Mouse (Mus musculus) lung, embryonic 15.5 days (tissue): ENCODE results near the gene Psmb8. TPM values are rescaled to one million over a fixed set of nuclear protein-coding genes. Genes with fewer than 3 reads are reported as not detected.

Source experiments
- ATAC-seq: fragments of 200-750 bp; cut with Nextera tagmentation; 2 replicates; pipeline ENCODE4 v1.8.0; 2017; ENCODE audit warnings: moderate number of reproducible peaks, borderline replicate concordance; ENCODE audit not compliant: low FRiP score, low TSS enrichment; ENCODE audit errors: extremely low read depth
- H3K27ac ChIP-seq: fragments of 300-500 bp; sonication (generic); 2 replicates; pipeline ENCODE4 v1.5.1; 2015; ENCODE audit warnings: moderate library complexity, mild to moderate bottlenecking, inconsistent platforms
- H3K27me3 ChIP-seq: fragments of 300-500 bp; sonication (generic); 2 replicates; pipeline ENCODE4 v1.6.1; 2015; ENCODE audit warnings: inconsistent platforms
- H3K36me3 ChIP-seq: fragments of 300-500 bp; sonication (generic); 2 replicates; pipeline ENCODE4 v1.6.1; 2015; ENCODE audit warnings: inconsistent platforms
- H3K4me1 ChIP-seq: fragments of 300-500 bp; sonication (generic); 2 replicates; pipeline ENCODE4 v1.6.1; 2015; ENCODE audit warnings: inconsistent platforms
- H3K4me2 ChIP-seq: fragments of 300-500 bp; sonication (generic); 2 replicates; pipeline ENCODE4 v1.6.1; 2015; ENCODE audit warnings: inconsistent platforms, mild to moderate bottlenecking, moderate library complexity
- H3K4me3 ChIP-seq: fragments of 300-500 bp; sonication (generic); 2 replicates; pipeline ENCODE4 v1.5.1; 2015; ENCODE audit warnings: mild to moderate bottlenecking, inconsistent platforms
- H3K9ac ChIP-seq: fragments of 300-500 bp; sonication (generic); 2 replicates; pipeline ENCODE4 v1.6.1; 2015; ENCODE audit warnings: inconsistent platforms
- H3K9me3 ChIP-seq: fragments of 300-500 bp; sonication (generic); 2 replicates; pipeline ENCODE4 v1.6.1; 2016; ENCODE audit warnings: inconsistent platforms
- WGBS: fragments of 180-500 bp; shearing (Covaris S2); methylation state at CpG from one replicate; pipeline ENCODE4 v1.1.7; 2015; 5-methylcytosine and 5-hydroxymethylcytosine counted together
- polyA plus RNA-seq: library from polyadenylated mRNA; unstranded; fragments of >200 nt; fragmentation: Nextera tagmentation; extraction: Ambion mirVana; gene quantifications from 2 replicates; pipeline ENCODE4 v1.2.1, GENCODE M21; 2015

Psmb8 gene
- 17.1 and 29.7 TPM in 2 replicates for polyA plus RNA-seq

DNA sequence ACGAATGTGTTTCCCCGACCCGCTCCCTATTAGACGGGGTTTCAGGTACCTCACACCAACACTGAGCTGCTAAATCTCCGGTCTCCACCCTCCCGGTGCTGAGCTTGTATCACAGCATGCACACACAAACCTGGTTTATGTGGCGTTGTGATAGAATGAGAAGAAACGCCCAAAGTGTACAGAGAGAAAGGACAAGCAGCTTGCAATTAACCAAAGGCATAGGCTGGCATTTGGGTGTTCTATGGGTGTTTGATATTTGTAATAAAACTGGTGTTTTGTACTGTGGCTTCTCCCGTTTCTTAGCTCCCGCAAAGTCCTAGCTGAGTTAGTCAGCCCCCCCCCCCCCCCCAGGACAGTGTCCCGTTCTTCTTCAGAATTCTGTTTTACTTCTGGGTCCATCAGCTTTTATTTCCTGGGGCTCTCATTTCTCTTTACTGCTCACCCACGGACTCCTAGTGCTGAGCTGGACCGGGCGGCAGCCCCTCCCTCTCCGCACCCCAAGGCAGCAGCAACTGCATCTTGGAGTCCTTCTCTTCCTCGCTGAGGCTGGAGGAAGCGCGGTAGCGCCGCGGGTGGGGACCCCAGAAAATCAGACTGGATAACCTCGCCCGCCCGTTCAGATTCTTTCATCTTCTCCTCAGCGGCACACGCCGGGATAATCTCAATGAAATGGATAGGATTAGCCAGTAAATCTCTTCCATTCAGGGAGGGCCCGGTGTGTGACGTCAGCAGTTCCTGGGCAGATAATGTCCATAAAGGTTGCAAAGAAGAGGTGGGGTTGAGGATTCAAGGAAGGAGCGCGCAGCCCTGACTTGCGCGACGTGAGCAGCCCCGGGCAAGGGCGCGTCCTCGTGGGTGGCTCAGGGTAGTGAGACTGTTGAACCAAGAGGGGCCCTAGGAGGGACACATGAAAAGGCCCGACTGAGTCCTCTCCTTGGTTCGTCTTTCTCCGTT, at the start of gene Psmb8:
Gene Psmb8 (plus strand): TSS at position 781 of the 954 bp plus-strand sequence.
- peak; percentile 78 for ATAC-seq
- no peak within 1 kb of the TSS for H3K27ac ChIP-seq
- H3K4me1 ChIP-seq = peaks cover 5% of the 10 kb centered on the region; the same call in 1 of the 2 replicates
- WGBS = 5% methylated on average over 40 of the region's 41 CpGs
- H3K4me2 ChIP-seq = peak within 1 kb of the TSS; percentile 73
- peak within 1 kb of the TSS; percentile 45 for H3K9ac ChIP-seq
- no peaks in the 10 kb centered on the region for H3K9me3 ChIP-seq
- peaks cover 65% of the 10 kb centered on the region for H3K27me3 ChIP-seq
- H3K36me3 ChIP-seq = no peaks in the 10 kb centered on the region
- peak within 1 kb of the TSS; percentile 51 for H3K4me3 ChIP-seq

DNA sequence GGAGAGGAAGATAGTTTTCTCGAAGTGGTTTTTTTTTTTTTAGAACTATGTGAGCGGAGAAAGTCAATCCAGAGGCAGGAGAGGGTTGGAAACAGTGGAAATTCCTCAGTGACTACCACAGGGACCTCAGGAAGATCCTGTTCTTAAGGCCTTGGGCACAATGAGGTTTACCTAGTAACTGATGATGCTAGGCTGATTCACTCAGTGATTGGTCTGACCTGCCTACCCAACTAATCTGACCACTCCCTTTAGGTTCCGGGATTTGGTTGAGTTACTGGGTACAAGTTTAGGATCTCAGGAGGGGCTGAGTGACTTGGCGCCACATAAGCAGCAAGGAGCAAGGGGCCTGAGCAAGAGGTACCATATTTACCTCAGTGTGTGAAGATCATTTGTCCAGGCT, 44.6 kb upstream of the Psmb8 start, which contains the start of gene H2-DMb1:
Gene H2-DMb1 (plus strand): TSS at position 150 of the 400 bp plus-strand sequence.
- Histone ChIP-seq H3K27ac (no peak within 1 kb of the TSS), H3K27me3 (no peaks in the 10 kb centered on the region), H3K4me3 (no peak within 1 kb of the TSS), H3K4me1 (no peaks in the 10 kb centered on the region), H3K9ac (no peak within 1 kb of the TSS), H3K36me3 (no peaks in the 10 kb centered on the region), H3K4me2 (no peak within 1 kb of the TSS), H3K9me3 (no peaks in the 10 kb centered on the region)
- ATAC-seq = 0 out of 2 replicates have a peak, but pooled peaks have one; percentile 35
- WGBS = 47% methylated on average over 4 of the region's 4 CpGs

DNA sequence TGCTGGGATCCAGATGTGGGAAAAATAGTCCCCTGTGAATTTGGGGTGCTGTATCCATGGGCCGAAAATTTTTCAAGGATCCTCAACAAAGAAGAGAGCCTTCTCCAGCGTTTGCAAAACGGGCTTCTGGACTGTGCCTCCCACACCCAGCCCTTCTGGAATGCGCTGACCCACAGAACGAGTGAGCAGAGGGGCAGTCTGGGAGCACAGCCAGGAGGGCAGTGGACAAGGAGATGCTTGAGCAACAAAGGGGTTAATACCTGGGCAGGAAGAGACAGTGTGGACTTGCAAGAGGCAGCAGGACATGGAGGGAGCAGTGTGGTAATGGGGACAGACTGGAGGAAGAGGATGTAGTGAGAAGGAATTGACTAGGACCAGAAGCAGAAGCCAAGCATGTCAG, 42.0 kb upstream of the Psmb8 start:
- WGBS = 32% methylated on average over 5 of the region's 5 CpGs

DNA sequence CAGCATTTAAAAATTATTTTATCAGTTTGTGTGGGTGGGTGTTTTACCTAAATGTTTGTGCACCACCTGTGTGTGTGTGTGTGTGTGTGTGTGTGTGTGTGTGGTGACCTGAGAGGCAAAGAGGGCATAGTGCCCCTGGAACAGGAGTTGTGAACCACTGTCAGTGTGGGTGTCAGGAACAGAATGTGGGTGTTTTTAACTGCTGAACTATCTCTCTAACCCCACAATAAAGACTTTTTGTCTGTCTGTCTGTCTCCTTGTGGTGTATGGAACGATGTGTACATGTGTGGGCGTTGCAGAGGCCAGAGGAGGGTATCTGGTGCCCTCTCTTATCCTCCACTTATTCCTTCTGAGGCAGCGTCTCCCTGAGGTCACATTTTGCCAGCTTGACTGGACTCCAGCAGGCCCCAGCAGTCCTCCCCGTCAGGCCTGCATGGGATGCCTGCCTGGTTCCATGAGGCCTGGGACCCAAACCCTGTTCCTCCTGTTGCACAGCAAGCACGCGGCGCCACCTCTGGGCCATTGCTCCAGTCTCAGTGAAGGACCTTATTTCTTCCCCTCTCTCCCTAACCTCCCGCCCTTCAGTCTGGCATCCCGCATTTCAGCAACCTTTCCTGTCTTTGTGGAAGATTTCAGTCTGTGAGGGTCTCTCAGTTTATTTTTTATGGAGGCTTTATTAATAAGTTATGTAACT, 33.2 kb upstream of the Psmb8 start:
- Histone ChIP-seq H3K9me3 (no peaks in the 10 kb centered on the region), H3K36me3 (no peaks in the 10 kb centered on the region), H3K4me3 (no peak overlapping the region), H3K4me1 (no peaks in the 10 kb centered on the region), H3K9ac (no peak overlapping the region), H3K27ac (no peak overlapping the region), H3K4me2 (no peak overlapping the region), H3K27me3 (no peaks in the 10 kb centered on the region)
- no peak for ATAC-seq
- WGBS = 35% methylated on average over 9 of the region's 9 CpGs

More for the DNA sequence above, 42.0 kb upstream of the Psmb8 start:
- Histone ChIP-seq H3K4me2 (no peak overlapping the region), H3K9me3 (no peaks in the 10 kb centered on the region), H3K9ac (no peak overlapping the region), H3K27me3 (no peaks in the 10 kb centered on the region), H3K4me1 (no peaks in the 10 kb centered on the region), H3K4me3 (no peak overlapping the region), H3K36me3 (no peaks in the 10 kb centered on the region), H3K27ac (no peak overlapping the region)
- ATAC-seq = no peak

DNA sequence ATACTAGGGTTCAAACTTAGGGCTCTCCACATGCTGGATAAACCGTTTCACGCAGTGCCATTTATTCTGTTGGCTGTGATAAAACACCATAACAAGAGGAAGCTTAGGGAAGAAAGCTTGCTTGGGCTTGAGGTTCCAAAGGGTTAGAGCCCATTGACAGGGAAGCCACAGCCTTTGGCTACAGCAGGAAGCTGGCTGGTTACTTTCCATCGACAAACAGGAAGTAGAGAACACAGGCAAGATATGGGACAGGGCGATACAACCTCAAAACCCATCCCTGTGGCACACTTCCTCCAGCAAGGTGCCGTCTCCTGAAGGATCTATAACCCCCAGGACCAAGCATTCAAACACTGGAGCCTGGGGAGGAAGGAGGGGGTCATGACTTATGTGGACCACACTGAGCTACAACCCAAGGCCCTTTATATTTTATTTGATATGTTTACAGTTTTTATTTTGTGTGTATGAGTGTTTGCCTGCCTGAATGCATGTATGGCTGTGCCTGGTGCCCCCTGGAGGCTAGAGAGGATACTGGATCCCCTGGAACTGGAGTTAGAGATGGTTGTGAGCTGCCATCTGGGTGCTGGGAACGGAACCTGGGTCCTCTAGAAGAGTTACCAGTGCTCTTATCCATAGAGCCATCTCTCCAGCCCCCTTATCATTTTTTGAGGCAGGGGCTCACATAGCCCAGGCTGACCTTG, 32.3 kb upstream of the Psmb8 start:
- ATAC-seq = no peak
- 72% methylated on average over 6 of the region's 6 CpGs for WGBS
- no peak overlapping the region for H3K27ac ChIP-seq

DNA sequence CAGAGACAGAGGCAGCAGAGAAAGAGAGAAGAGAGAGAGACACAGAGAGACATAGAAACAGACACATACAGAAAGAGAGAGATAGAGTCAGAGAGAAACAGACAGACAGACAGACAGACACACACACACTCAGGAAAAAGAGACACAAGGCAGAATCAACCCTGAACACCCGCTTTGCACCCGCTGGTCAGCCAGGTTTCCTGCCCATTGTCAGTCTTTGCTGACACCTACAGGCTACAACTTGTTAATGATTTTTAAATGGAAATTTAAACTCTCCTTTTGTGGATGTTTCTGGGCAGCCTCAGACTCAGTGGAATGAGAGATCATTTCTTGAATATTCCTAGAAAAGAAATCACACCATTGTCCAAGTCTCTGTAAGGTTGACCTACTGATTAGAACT, 28.2 kb upstream of the Psmb8 start:
- Histone ChIP-seq H3K4me1 (no peaks in the 10 kb centered on the region), H3K9me3 (no peaks in the 10 kb centered on the region), H3K27ac (no peak overlapping the region), H3K27me3 (no peaks in the 10 kb centered on the region), H3K4me2 (no peak overlapping the region), H3K9ac (no peak overlapping the region), H3K4me3 (no peak overlapping the region), H3K36me3 (no peaks in the 10 kb centered on the region)
- no peak for ATAC-seq
- 1% methylated on average over 2 of the region's 2 CpGs for WGBS

More for the DNA sequence above, 32.3 kb upstream of the Psmb8 start:
- Histone ChIP-seq H3K27me3 (no peaks in the 10 kb centered on the region), H3K36me3 (no peaks in the 10 kb centered on the region), H3K4me1 (no peaks in the 10 kb centered on the region), H3K9me3 (no peaks in the 10 kb centered on the region), H3K4me2 (no peak overlapping the region), H3K9ac (no peak overlapping the region), H3K4me3 (no peak overlapping the region)

DNA sequence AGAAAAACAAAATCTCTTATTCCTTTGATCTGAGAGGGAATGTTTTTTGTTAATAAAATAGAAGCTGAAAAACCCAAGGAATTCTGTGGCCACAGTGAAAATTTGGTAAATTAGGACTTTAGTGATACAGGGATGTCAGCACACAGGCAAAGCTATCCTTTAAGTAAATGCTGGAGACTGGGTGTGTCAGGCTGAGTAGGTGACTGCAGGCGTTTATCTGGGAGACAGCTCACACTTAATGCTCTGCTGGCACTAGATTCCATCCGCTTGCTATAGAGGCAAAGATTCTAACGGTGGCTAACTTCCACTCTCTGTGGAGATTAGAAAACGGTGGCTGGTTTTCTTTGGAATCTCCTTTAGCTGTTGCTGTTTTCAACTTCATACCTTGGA, 27.0 kb upstream of the Psmb8 start:
- ATAC-seq = no peak
- H3K4me1 ChIP-seq = no peaks in the 10 kb centered on the region
- no peak overlapping the region for H3K9ac ChIP-seq
- no peak overlapping the region for H3K4me3 ChIP-seq
- H3K9me3 ChIP-seq = no peaks in the 10 kb centered on the region
- no peaks in the 10 kb centered on the region for H3K36me3 ChIP-seq
- H3K27me3 ChIP-seq = no peaks in the 10 kb centered on the region
- WGBS = 15% methylated on average over 4 of the region's 4 CpGs
- H3K27ac ChIP-seq = no peak overlapping the region
- no peak overlapping the region for H3K4me2 ChIP-seq

DNA sequence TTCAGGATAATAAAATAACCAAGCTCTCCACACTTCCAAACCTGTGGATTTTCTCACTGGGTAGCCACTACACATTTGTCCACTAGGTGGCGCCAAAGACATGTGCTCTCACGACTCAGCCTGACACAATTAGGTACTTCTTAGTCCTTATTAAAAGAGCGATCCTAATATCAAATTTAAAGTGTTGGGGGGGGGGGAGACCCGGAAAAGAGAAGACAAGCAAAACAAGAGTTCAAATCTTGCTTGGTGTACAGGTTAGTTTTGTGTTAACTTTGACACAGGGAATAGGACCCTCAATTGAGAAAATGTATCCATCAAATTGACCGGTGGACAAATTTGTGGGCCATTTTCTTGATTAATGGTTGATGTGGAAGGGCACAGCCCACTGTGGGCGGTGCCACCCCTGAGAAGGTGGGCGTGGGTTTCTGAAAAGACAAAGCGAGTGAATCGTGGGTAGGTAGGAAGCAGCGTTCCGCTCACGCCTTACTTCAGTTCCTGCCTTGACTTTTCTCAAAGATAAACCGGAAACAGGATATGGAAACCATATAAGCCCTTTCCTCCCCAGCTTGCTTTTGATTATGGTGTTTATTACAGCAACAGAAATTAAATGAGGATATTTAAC, 26.5 kb upstream of the Psmb8 start:
- H3K36me3 ChIP-seq = no peaks in the 10 kb centered on the region
- ATAC-seq = no peak
- peak overlapping the region; percentile 18; the same call in 1 of the 2 replicates for H3K4me2 ChIP-seq
- H3K27me3 ChIP-seq = no peaks in the 10 kb centered on the region
- no peak overlapping the region for H3K9ac ChIP-seq
- no peaks in the 10 kb centered on the region for H3K4me1 ChIP-seq
- no peak overlapping the region for H3K4me3 ChIP-seq
- WGBS = 38% methylated on average over 13 of the region's 13 CpGs
- H3K27ac ChIP-seq = no peak overlapping the region
- no peaks in the 10 kb centered on the region for H3K9me3 ChIP-seq

DNA sequence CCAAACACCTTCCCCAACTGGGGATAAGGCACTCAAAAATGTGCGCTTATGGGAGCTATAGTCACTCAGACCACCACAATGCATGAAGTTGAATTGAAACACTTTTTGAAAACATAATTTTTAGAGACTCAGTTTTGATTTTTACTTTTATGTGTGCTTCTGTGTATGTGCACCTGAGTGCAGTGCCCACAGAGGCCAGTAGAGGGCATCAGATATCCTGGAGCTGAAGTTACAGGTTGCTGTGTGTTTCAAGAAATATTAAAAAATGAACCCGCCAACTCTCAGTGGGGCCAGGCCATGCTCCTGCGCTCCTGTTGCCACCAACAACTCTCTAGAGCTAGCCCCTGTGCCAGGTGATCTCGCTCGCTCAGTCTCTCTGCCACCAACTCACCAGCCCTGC, 25.0 kb upstream of the Psmb8 start:
- Histone ChIP-seq H3K9me3 (peaks cover 6% of the 10 kb centered on the region; the same call in 1 of the 2 replicates), H3K27me3 (no peaks in the 10 kb centered on the region), H3K9ac (no peak overlapping the region), H3K4me3 (no peak overlapping the region), H3K4me2 (no peak overlapping the region), H3K36me3 (no peaks in the 10 kb centered on the region), H3K27ac (no peak overlapping the region), H3K4me1 (no peaks in the 10 kb centered on the region)
- ATAC-seq = no peak
- WGBS = 97% methylated on average over 5 of the region's 5 CpGs

DNA sequence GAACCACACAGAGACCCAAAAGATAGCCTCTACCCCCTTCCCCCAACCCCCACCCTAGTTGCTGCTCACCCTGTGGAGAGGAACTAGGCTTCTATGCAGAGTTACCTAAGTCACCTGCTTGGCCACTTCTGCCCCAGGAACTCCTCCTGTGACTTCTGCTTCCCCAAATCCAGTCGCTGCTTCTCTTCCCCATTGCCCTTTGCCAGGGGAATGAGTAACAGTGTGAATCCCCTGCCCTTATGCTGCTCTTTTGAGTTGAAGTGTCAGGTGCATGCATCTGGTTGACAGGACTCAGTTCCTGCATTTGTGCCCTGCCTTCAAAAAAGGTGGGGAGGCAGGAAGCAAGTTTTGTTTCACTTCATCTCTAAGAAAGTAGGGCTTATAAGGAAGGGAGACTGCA, 23.4 kb upstream of the Psmb8 start:
- Histone ChIP-seq H3K9ac (no peak overlapping the region), H3K9me3 (peaks cover 6% of the 10 kb centered on the region; the same call in 1 of the 2 replicates), H3K4me3 (no peak overlapping the region), H3K27ac (no peak overlapping the region), H3K4me2 (no peak overlapping the region), H3K27me3 (no peaks in the 10 kb centered on the region), H3K36me3 (no peaks in the 10 kb centered on the region), H3K4me1 (no peaks in the 10 kb centered on the region)
- no peak for ATAC-seq
- WGBS = 47% methylated on average over 1 of the region's 1 CpGs

DNA sequence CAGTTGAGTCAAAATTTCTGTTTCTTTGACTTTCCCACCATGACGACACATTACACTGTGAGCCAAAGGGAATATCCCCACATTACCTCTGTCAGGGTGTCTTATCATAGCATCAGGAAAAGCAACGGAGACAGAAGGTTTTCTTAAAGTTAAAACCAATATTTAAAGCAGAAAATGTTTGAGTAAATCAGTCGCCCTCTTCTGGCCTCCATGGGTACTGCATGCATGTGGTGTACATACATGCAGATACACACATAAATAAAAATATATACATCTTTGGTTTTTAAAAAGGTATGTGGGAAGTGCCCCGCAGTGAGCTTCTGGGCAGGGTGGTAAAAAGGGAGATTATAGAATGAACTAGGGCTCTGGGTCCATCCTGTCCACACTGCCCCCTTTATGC, 20.3 kb upstream of the Psmb8 start:
- no peaks in the 10 kb centered on the region for H3K27me3 ChIP-seq
- no peaks in the 10 kb centered on the region for H3K36me3 ChIP-seq
- no peak overlapping the region for H3K4me2 ChIP-seq
- H3K27ac ChIP-seq = no peak overlapping the region
- no peaks in the 10 kb centered on the region for H3K4me1 ChIP-seq
- H3K4me3 ChIP-seq = no peak overlapping the region
- no peak overlapping the region for H3K9ac ChIP-seq
- no peak for ATAC-seq
- peaks cover 6% of the 10 kb centered on the region; the same call in 1 of the 2 replicates for H3K9me3 ChIP-seq
- WGBS = 71% methylated on average over 4 of the region's 4 CpGs
